Mouse (Mus musculus) left cerebral cortex, adult 11 months (tissue): ENCODE data around the gene Prkab1.

Source experiments
- DNase-seq: peaks from one replicate; pipeline ENCODE4 v3.0.0; 2022; ENCODE audit warnings: low spot score

Gene Prkab1

DNA sequence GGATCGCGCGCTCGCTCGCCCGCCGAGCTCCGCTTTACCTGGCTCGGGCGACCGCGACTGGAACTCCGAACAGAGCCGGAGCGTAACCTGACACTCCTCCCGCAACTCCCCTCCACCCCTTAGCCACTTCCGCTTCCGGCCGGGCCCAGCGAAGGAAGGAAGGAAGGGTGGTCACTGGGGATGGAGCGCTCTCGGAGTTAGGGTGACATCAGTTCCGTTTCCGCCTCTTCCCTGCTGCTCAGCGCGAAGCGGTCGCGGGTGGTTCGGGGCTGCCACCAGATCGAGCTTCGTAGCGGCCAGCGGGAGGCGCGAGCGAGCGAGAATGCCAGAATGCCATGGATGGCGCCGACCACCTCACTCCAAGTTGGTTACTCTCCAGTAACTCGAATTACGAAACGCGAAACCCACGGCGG, at the start of gene Prkab1:
Gene Prkab1 (minus strand): TSS at position 182 of the 413 bp plus-strand sequence.
- peak; percentile 87 for DNase-seq

GRCm38 (mm10) chr5:116069618-116070017, 45.3 kb upstream of the Prkab1 start:
- no peak for DNase-seq

DNA sequence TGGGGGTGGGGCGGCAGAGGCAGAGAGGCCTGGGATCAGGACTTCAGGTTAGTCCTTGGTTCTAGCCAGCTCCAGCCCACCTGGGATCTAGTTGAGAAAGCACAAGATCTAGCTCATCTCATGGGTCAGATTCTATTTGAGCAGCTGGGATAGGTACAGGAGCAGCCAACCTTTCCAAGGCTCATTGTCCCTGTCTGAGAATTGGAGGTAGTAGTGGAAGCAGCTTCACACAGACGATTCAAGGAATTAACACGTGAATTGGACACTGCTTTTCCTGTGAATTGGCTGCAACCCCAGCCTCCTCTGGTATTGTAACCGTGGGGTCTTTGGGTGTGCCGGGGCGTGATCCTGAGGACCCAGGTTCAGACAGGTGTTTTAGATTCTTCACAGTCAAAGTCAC, 28.5 kb upstream of the Prkab1 start:
- DNase-seq = no peak

- no peak for DNase-seq
Observed at GRCm38 (mm10) chr5:116052171-116052570, 27.9 kb upstream of the Prkab1 start.

DNA sequence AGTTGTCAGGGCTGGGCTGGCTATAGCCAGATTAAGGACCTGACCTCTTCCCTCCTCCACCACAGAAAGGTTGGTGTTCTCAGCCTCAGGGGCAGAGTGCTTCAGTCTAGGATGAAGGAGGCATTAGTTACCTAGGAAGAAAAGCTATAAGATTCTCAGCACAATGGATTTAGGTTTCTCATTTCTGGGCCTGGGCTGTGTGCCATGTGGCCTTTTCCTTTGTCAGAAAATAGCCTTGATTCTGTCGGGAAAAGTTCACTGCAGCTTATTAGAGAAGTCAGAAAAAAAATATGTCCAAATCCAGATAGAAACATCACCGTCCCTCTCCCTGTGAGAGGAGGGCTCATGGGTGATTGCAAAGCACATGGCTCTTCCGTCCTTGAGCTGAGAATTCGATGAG, 25.5 kb upstream of the Prkab1 start:
- DNase-seq = no peak

GRCm38 (mm10) chr5:116048321-116048720, 24.0 kb upstream of the Prkab1 start:
- DNase-seq = no peak

GRCm38 (mm10) chr5:116046246-116046645, 21.9 kb upstream of the Prkab1 start:
- DNase-seq = no peak

GRCm38 (mm10) chr5:116045581-116045980, 21.3 kb upstream of the Prkab1 start:
- no peak for DNase-seq

DNA sequence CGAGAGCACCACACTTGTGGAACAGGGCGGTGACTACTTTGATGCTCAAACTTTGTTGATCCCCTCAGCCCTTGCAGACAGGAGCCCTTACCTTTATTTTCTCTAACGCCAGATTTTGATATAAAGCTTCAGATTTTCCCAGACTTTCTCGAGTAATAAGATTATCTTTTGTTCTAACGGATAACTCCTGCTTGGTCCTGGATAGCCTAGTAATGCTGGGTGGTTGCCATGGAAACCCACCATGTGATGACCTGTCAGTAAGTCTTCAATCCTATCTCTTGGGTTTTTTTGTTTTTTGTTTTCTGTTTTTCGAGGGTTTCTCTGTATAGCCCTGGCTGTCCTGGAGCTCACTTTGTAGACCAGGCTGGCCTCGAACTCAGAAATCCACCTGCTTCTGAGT, 17.9 kb upstream of the Prkab1 start:
- no peak for DNase-seq

DNA sequence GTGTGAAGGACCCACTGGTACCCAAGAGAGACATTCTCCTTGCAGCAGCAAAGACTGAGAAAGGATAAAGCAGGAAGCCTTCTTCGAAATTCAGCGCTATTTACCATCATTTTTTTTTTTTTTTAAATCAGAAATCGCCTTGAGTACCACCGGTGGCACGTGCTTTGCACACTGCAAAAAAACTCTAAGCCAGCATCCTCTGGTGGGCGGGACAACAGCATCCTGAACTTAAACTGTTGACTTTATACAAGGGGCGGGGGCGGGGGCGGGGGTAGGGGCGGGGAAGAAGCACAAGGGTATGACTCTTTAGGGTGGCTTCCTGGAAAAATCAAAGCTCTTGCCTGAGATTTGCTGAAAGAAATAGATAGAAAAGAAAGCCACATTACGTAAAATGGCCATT, 15.4 kb upstream of the Prkab1 start:
- no peak for DNase-seq

GRCm38 (mm10) chr5:116037731-116038130, 13.4 kb upstream of the Prkab1 start:
- DNase-seq = no peak

GRCm38 (mm10) chr5:116036465-116036864, 12.2 kb upstream of the Prkab1 start:
- DNase-seq = no peak

GRCm38 (mm10) chr5:116031190-116031577, 6.9 kb upstream of the Prkab1 start:
- no peak for DNase-seq

DNA sequence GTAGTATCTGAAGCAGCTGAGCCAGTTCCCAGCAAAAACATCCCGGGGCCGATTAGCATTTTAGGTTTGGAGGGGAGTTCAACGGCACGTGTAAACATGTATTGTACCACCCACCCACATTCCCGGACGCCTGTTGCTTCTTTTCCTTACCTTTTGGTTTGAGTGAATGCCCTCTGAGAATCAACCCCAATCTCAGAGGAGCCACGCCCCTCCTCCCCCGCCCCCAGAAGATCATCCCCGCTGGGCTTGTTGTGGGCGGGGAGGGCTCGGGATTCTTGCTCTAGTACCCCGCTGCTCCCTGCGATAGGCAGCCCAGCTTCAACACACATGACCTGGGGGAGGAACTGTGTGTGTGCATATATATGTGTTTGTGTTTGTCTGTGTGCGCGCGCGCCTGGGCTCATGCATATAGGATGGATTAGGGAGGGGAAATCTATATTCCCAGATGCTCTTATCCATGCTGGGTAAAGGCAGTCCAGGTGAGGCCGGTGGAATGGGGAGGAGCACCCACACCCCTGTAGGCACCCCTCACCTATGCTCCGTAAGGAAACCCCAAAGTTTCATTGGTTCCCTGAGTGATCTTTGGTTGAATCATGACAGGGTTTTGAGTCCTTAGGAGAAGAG, 6.4 kb upstream of the Prkab1 start:
- no peak for DNase-seq

- DNase-seq = no peak
Observed at GRCm38 (mm10) chr5:116029071-116029470, 4.8 kb upstream of the Prkab1 start.

- DNase-seq = no peak
Observed at GRCm38 (mm10) chr5:116026561-116026960, 2.3 kb upstream of the Prkab1 start.

GRCm38 (mm10) chr5:116026107-116026506, 1.8 kb upstream of the Prkab1 start:
- DNase-seq = no peak

GRCm38 (mm10) chr5:116023821-116024284, 455 bp downstream of the Prkab1 start:
- DNase-seq = no peak

- no peak for DNase-seq
Observed at GRCm38 (mm10) chr5:116023251-116023661, 1.1 kb downstream of the Prkab1 start.

DNA sequence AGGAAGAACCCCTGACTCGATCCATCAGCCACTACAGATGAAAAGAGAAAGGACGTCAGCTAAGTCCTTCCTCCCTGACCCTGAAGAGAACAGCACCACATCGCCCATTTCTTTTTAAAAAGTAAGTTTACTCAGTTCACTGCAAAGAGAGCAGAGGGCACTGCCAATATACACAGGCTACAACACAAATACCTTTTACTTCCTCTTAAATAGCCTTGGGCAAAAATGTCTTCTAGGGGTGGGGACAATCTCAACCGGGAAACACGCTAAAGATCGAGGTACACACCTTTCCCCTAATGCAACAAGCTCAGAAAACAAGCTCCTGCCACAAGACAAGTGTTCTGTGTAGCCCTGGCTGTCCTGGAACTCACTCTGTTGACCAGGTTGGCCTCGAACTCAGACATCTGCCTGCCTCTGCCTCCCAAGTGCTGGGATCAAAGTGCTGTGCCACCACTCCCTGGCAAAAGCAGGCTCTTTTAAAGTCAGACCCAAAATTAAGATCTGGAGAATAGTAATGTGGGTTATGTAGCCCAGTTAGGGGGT, 1.6 kb downstream of the Prkab1 start:
- DNase-seq = no peak

DNA sequence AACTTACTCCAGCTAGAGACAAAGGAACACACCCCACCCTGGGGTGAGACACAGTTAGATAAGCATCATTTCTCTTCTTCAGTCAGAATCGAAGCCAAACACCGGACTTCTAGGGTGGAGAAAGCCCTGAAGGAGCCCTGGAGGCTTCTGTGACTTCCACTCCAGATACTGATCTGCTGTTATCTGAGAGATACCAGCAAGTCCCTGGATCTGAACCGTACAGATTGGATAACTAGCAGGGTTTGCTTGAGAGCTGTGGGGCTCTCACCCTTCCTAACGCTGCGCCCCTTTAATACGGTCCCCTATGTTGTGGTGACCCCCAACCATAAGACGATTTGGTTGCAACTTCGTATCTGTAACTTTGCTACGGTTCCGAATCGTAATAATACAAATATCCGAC, 2.2 kb downstream of the Prkab1 start:
- no peak for DNase-seq

- DNase-seq = no peak
Observed at GRCm38 (mm10) chr5:116021552-116021951, 2.8 kb downstream of the Prkab1 start.

DNA sequence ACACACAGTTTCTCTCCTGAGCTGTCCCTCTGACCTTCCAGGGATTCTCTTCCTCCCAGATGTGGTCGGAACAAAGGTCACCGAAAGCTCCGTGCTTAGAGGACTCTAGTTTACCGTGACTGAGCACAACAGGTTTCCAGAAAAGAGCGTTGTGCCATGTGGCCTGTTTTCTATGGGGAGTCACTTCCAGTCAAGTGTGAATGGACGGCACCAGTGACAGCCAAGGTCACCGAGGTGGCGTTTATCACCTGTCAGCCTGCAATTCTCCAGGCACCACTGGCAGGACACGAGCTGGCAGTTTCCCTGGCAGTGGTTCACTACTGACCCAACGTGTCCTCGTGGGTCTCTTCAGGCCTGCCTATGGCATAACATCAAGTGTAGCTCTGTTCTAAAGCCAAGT, 4.9 kb downstream of the Prkab1 start:
- DNase-seq = no peak

GRCm38 (mm10) chr5:116018784-116019183, 5.5 kb downstream of the Prkab1 start:
- no peak for DNase-seq
